Mouse (Mus musculus) layer of hippocampus, adult 8-10 months (tissue): ENCODE data around the gene 1700010B08Rik. TPM values are rescaled to one million over a fixed set of nuclear protein-coding genes. Genes with fewer than 3 reads are reported as not detected.
"Not testable (repeated sequence)": the region's sequence is repeated elsewhere in the genome, so short reads cannot be mapped to it uniquely, and the experiment has no call there.

Experiments
- DNase-seq, 2 experiments: peaks; one replicate each; pipeline ENCODE4 v3.0.0; 2022; ENCODE audit warnings: low spot score in 2 of 2
- total RNA-seq, 4 experiments: library from RNA; stranded (reverse); gene quantifications; 2 replicates each; pipeline ENCODE4 v1.2.4; 2022

1700010B08Rik gene
- not detected for total RNA-seq

DNA sequence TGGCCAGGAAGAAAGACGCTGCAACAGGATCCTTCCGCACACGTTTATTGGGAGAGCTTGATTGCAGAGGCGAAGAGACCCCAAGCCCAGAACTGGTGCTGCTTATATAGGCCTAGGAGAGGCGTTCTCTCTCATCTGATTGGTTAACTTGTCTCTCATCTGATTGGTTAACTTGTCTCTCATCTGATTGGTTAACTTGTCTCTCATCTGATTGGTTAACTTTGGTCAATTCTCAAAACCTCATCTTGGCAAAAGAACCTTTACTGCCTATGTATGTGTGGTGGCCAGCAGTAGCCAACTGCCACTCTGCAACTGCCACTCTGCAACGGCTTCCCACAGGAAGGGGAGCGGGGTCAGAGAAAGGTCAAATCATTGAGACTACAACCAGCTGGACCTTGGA, at the start of gene 1700010B08Rik:
Gene 1700010B08Rik, plus strand, starts transcription at position 301 of the 400 bp plus-strand sequence.
- not testable (repeated sequence) for DNase-seq

DNA sequence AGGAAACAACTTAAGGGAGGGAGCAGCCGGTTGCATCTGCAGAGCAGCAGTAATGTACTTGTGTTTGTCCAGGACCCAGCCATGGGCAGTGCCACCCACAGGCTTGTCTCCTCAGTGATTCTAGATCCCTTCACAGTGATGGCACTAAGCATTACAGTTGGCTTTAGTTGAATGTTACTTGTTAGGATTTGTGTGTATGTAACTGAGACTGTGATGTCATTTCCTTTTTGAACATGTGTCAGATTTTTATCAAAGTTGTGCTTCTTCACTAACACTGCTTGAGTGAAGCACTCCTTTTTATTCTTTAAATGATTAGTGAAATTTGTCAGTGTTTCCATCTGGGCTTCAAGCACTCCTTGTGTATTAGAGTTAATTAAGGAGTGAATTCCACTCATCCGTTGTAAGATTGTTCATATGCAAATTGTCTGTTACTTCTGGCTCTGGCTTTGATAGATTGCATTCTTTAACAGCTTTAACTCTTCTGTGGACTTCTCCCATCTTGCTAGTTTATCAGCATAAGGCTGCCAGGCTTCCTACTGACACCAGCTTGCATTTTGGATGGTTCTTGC, 46.8 kb upstream of the 1700010B08Rik start:
- DNase-seq: no peak

DNA sequence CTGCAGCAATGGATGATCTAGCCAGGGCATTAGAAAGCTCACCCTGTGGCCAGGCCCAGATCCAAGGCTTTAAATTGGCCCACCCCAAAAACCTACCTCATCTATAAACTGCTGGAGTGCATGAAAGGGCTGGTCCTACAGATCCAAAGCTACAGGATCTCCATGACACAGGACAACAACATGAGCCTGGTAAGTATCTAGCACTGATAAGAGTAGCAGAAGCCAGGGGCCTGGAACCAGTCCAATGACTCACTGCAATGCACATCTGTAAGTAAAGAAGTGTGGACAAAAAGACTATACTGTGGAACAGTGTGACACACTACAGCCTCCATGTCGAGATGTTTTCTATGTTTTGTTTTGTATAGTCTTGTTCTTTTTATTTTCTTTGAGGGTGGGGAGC, 45.7 kb upstream of the 1700010B08Rik start:
- DNase-seq: no peak

DNA sequence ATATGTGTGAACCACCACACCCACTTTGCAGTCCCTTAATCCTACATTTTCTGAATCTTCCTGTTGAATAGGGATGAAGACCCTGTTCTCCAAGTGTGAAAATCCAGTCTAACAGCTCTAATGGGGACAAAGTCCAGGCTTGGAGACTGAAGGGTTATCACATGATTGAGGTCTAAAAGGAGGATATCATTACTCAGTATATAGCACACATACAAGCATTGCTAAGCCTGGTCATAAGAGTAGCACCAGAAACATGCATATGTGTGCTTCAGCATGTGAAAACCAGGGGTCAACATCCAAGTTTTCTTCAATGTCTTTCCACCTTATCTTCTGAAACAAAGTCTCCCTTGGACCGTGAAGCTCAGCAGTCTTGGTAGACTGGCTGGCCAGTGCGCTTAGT, 40.6 kb upstream of the 1700010B08Rik start:
- no peak for DNase-seq

- no peak for DNase-seq
These were observed 40.0 kb upstream of the 1700010B08Rik start for GRCm38 (mm10) chr2:173679217-173679616.

- no peak for DNase-seq
These were observed 39.1 kb upstream of the 1700010B08Rik start for GRCm38 (mm10) chr2:173680153-173680552.

DNA sequence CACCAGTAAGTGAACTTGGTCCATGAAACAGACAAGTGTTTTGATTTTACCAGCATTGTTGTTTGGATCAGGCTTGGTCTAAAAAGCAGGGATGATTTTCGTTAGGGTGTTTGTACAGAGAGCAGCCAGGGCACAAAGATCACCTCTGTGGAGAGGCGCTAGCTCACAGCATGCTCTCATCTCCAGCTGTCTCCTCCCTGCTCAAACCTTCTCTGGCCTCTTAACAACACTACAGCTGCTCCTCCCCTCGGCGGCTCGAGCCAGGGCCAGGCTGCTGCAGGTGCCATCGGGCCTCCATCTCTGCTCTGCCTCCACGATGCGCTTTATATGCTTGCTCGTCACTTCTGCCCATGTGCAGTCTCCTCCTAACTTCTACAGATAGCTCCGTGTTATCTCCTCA, 36.4 kb upstream of the 1700010B08Rik start:
- no peak for DNase-seq

DNA sequence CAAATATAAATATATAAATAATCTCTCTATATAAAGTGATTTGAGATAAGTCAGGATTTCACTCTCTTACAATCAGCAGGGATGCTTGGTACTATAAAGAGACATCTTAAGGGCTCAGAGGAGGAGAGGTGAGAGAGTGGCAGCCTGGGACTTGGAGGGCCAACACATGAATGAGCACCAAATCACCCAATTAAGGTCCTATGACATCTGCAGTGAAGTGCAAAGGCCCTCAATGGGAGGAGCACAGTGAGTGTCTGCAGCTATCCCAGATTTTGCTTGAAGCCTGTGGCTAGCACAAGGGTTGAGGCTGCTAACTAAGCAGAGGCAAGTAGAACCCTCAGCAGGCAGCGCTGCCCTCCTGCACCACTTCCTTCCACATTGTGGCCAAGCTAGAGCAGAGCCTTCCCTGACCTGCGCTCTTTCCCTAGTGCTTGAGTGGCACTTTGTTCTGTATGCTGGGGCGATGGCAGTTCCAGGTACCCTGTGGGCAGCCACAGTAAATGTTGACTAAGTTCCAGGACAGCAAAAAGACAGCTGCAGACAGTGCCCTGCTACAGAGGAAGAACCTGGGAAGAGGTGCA, 33.3 kb upstream of the 1700010B08Rik start:
- DNase-seq: no peak

DNA sequence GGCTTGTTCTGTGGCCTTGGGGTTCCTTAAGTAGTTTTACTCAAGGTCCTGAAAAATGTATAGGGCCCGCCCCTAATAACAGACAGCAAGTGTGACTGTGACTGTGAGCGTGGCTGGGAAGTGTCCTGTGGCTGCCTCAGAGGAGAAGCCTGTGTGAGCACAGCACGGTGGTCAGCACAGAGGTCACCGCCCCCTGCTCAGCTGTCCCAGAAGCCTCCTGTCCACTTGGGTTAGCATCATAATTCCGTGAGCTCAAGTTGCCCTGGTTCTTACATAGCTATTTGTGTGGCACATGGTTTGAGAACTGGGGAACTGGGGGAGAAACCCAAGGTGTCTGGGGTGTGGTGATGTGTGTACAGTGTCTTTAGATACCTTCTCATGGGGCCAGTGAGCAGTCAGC, 31.9 kb upstream of the 1700010B08Rik start:
- no peak for DNase-seq

GRCm38 (mm10) chr2:173689835-173690234, 29.4 kb upstream of the 1700010B08Rik start:
- DNase-seq: no peak

DNA sequence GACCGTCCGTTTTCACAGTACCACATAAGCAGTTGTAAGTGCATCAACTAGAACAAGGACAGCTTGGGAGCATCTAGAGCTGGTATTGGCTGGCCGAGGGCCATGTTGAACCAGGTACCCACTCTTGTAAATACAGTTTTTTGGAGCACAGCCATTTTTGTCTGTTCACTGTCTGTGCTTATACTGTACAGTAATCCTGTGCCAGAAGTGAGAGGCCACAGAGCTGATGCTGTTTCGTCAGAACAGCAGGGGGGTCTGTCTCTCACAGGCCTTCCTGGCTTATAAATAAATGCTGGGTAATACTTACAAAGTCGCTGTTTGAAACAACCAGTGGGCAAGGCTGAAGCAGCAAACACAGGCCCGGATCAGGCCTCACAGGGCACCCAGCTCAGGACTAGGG, 27.5 kb upstream of the 1700010B08Rik start:
- DNase-seq: no peak

DNA sequence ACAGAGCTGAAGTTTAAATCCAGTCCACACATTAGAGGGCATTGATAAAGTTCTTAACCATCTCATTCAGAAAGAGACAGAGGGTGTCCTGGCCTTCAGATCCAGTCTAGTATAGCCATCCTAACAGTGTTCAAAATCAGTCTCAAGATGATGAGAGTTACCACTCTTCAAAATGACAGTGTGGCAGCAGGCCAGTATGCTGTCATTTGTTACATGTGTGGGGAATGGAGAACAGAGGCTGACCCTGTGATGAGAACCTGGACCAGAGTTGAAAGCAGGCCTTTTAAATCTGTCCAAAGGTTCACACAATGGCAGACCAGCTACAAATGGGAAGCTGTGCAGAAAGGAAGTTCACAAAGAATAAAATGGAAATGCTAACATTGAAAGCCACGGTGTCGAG, 26.5 kb upstream of the 1700010B08Rik start:
- no peak for DNase-seq

- no peak for DNase-seq
These were observed 20.4 kb upstream of the 1700010B08Rik start for GRCm38 (mm10) chr2:173698850-173699249.

DNA sequence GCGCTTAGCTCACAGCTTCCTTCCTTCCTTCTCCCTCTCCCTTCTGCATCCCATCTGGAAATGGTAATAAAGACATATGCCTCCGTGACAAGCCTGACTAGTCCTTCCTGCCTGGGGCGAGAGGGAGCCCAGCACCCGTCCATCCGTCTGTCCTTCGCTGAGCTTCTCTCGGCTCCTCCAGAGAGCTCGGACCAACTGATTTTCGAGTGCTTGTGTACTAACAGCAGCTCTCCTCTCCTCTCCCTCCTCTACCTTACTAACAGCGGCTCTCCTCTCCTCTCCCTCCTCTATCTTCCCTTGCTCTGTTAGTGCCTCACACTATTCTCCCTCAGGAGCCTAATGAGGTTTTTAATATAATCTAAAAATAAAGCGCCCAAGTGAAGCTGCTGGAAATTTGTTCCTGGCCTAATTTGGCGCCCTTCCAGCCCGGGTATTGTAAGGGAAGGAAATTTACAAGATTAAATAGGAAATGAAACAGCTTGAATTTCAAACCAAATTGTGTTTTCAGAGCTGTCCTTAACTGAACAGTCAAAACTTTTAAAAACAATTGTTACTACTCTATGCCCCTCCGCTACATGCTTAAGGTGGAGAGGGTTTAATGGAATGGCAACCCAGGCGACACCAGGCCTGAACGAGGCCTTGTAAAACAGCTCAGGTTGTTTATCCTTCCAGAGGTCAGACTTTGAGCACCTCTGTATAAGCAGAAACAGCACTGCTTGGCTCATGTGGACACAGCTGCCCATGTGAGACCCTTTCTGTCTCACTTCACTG, 16.9 kb upstream of the 1700010B08Rik start:
- DNase-seq: peak in 1 of 2 experiments; percentile 18

- no peak for DNase-seq
These were observed 16.4 kb upstream of the 1700010B08Rik start for GRCm38 (mm10) chr2:173702867-173703237.

DNA sequence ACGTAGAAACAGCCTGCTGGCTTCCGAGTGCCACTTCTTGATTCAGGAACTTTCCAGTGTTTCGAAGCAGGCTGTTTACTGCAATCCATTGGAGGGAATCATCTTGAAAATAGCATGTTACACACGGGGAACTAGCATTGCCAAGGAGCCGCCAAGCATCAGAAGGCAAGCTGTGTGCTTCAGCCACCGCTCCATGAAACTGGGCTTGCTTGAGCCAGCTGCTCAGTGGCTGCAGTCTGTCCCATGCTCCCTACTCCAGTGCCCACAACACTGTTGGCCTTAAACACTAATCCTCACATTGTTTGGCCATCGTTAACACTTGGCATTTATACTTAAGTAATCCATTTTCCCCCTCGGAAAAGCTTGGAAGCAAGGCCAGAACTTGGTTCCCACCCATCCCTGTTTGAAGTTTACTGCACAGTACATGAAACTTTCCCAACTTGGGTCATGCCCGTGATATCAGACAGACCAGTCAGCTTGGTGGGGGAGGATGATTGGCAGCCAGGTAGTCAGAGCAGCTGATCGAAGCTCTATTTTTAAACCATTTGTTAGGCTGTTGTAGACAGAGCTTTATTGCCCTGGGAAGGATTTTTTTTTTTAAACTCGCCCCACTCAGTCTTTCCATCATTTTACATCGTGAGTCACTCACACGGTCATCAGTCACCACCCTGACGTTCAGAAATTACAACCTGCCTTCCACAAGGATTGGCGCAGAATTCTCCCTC, 13.2 kb upstream of the 1700010B08Rik start:
- no peak for DNase-seq

- DNase-seq: not testable (repeated sequence)
These were observed 11.6 kb upstream of the 1700010B08Rik start for GRCm38 (mm10) chr2:173707626-173708025.

DNA sequence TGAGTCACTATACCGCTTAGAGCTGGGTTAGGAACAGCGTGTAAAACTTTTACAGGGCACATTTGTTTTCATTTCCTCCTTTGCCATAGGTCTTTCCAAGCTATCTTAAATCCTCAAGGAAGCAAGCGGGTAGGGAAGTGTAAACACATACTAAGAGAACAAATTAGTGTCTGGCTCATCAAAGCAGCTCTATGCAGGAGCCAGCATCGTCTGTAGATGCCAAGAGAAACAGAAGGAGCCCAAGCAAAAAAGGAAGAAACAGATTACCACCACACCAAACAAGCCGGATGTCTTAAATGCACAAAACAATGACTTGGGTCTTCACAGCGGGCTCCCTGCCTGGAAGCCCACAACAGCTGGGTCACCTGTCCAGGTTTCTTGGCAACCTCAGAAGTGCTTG, 9.0 kb upstream of the 1700010B08Rik start:
- DNase-seq: no peak

GRCm38 (mm10) chr2:173712656-173713055, 6.6 kb upstream of the 1700010B08Rik start:
- no peak for DNase-seq

DNA sequence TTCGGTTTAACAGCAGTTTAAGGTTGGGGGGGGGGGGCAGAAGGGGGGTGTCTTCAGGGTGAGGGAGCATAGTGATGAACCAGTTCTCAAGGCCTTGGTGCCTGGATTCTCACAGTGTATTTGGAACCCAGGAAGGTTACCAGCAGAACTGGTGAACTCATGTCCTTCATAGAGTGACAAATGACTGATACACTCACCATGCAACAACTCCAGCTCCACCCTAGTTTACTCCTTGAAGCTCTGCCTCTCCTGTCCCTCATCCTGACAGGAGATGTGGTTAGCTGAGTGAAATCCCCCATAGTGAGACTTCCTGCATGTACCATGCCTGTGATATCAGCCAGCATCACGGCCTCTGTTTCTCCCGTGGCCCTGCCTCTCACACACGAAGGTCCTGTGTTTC, 6.0 kb upstream of the 1700010B08Rik start:
- DNase-seq: no peak

DNA sequence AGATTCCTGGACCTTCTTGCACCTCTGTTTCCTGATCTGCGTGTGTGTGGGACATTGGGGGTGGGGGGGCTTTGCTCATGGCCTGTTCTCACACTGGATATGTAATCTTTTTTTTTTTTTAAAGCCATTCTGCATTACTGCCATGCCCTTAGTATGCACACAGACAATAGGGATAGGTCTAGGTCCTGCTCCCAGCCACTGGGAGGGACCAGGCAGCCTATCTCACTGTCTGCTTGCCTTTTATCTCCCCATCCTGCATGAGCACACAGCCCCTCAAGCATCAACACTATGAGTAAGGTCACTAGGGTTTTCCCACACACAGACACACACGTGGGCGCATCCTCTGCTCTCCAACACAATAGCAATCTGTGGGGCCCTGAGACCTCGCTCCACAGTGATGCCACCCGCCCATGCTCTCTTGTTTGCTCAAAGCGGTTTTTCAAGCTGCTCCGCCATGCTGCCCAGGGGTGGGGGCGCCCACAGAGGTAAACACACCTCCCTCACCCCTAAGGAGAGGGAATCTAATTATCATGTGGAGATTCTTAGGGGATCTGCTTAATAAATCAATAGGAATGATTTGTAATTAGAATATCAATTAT, 4.5 kb upstream of the 1700010B08Rik start:
- no peak for DNase-seq

GRCm38 (mm10) chr2:173716966-173717365, 2.2 kb upstream of the 1700010B08Rik start:
- DNase-seq: no peak
